Mouse (Mus musculus): ENCODE results near the gene Ildr1.

Gene Ildr1

GRCm38 (mm10) chr16:36700484-36700883 is 6.7 kb downstream of the Ildr1 start:
- no peak for DNase-seq (ENCODE audit: low spot score in 2 of 2)

- no peak for DNase-seq (ENCODE audit: low spot score in 2 of 2)
Measured at GRCm38 (mm10) chr16:36707702-36708423, 14.1 kb downstream of the Ildr1 start.

GRCm38 (mm10) chr16:36708751-36709150 is 15.0 kb downstream of the Ildr1 start:
- no peak for DNase-seq (ENCODE audit: low spot score in 2 of 2)

GRCm38 (mm10) chr16:36709405-36709804 is 15.6 kb downstream of the Ildr1 start:
- DNase-seq (ENCODE audit: low spot score in 2 of 2) = no peak

GRCm38 (mm10) chr16:36710794-36711193 is 17.0 kb downstream of the Ildr1 start:
- DNase-seq (ENCODE audit: low spot score in 2 of 2) = no peak

- no peak for DNase-seq (ENCODE audit: low spot score in 2 of 2)
Measured at GRCm38 (mm10) chr16:36711760-36712159, 18.0 kb downstream of the Ildr1 start.

GRCm38 (mm10) chr16:36717481-36717880 is 23.7 kb downstream of the Ildr1 start:
- DNase-seq (ENCODE audit: low spot score in 2 of 2) = no peak

- no peak for DNase-seq (ENCODE audit: low spot score in 2 of 2)
Measured at GRCm38 (mm10) chr16:36718637-36719036, 24.9 kb downstream of the Ildr1 start.

GRCm38 (mm10) chr16:36720194-36721055 is 26.6 kb downstream of the Ildr1 start:
- DNase-seq (ENCODE audit: low spot score in 2 of 2) = no peak

GRCm38 (mm10) chr16:36722739-36723138 is 29.0 kb downstream of the Ildr1 start:
- no peak for DNase-seq (ENCODE audit: low spot score in 2 of 2)

- DNase-seq (ENCODE audit: low spot score in 2 of 2) = no peak
Measured at GRCm38 (mm10) chr16:36723880-36724443, 30.2 kb downstream of the Ildr1 start.

GRCm38 (mm10) chr16:36728959-36729358 is 35.2 kb downstream of the Ildr1 start:
- DNase-seq (ENCODE audit: low spot score in 2 of 2) = no peak

GRCm38 (mm10) chr16:36732572-36732971 is 38.8 kb downstream of the Ildr1 start:
- no peak for DNase-seq (ENCODE audit: low spot score in 2 of 2)

GRCm38 (mm10) chr16:36733827-36734226 is 40.0 kb downstream of the Ildr1 start:
- DNase-seq (ENCODE audit: low spot score in 2 of 2) = no peak

- no peak for DNase-seq (ENCODE audit: low spot score in 2 of 2)
Measured at GRCm38 (mm10) chr16:36735421-36735820, 41.6 kb downstream of the Ildr1 start.

GRCm38 (mm10) chr16:36739404-36739930 is 45.7 kb downstream of the Ildr1 start:
- DNase-seq (ENCODE audit: low spot score in 2 of 2) = no peak

GRCm38 (mm10) chr16:36743580-36743979 is 49.8 kb downstream of the Ildr1 start:
- DNase-seq (ENCODE audit: low spot score in 2 of 2) = no peak

- DNase-seq (ENCODE audit: low spot score in 2 of 2) = no peak
Measured at GRCm38 (mm10) chr16:36747068-36747467, 53.3 kb downstream of the Ildr1 start.

- no peak for DNase-seq (ENCODE audit: low spot score in 2 of 2)
Measured at GRCm38 (mm10) chr16:36747767-36748166, 54.0 kb downstream of the Ildr1 start.

GRCm38 (mm10) chr16:36751979-36752378 is 58.2 kb downstream of the Ildr1 start:
- no peak for DNase-seq (ENCODE audit: low spot score in 2 of 2)

- no peak for DNase-seq (ENCODE audit: low spot score in 2 of 2)
Measured at GRCm38 (mm10) chr16:36770191-36770771, 76.5 kb downstream of the Ildr1 start.

GRCm38 (mm10) chr16:36770830-36771229 is 77.1 kb downstream of the Ildr1 start:
- no peak for DNase-seq (ENCODE audit: low spot score in 2 of 2)
